Mouse (Mus musculus) stomach, postnatal 0 days (tissue): ENCODE measurements around the gene Cpsf3. TPM values are rescaled to one million over a fixed set of nuclear protein-coding genes. Genes with fewer than 3 reads are reported as not detected.
A peak's percentile ranks its signal among the peaks of the same experiment; 100 is the strongest.

Experiments used
- ATAC-seq: fragments of 200-750 bp; cut with Nextera tagmentation; 2 replicates; pipeline ENCODE4 v1.8.0; 2017; ENCODE audit not compliant: low FRiP score, low TSS enrichment
- DNase-seq: peaks from one replicate; pipeline ENCODE4 v3.0.0-alpha.2; 2016; ENCODE audit warnings: low spot score
- H3K27ac ChIP-seq: fragments of 300-500 bp; sonication (generic); replicated peaks from 2 replicates; pipeline ENCODE4 v1.5.1; 2014; ENCODE audit warnings: mild to moderate bottlenecking, control low read depth
- H3K27me3 ChIP-seq: fragments of 300-500 bp; sonication (generic); 2 replicates; pipeline ENCODE4 v1.6.1; 2014; ENCODE audit warnings: low read length; ENCODE audit not compliant: control insufficient read depth, insufficient read depth
- H3K36me3 ChIP-seq: fragments of 300-500 bp; sonication (generic); 2 replicates; pipeline ENCODE4 v1.6.1; 2014; ENCODE audit warnings: low read length, mixed read lengths; ENCODE audit not compliant: control insufficient read depth, insufficient read depth
- H3K4me1 ChIP-seq: fragments of 300-500 bp; sonication (generic); replicated peaks from 2 replicates; pipeline ENCODE4 v1.6.1; 2014; ENCODE audit warnings: antibody characterized with exemption; ENCODE audit not compliant: control insufficient read depth, insufficient read depth
- H3K4me2 ChIP-seq: fragments of 300-500 bp; sonication (generic); replicated peaks from 2 replicates; pipeline ENCODE4 v1.6.1; 2014; ENCODE audit warnings: low read depth, mild to moderate bottlenecking, control low read depth, moderate library complexity
- H3K4me3 ChIP-seq: fragments of 300-500 bp; sonication (generic); 2 replicates; pipeline ENCODE4 v1.5.1; 2014; ENCODE audit warnings: low read depth, low read length, control low read depth
- H3K9ac ChIP-seq: fragments of 300-500 bp; sonication (generic); 2 replicates; pipeline ENCODE4 v1.6.1; 2014; ENCODE audit warnings: mild to moderate bottlenecking, low read length, control low read depth, mixed read lengths
- H3K9me3 ChIP-seq: fragments of 300-500 bp; sonication (generic); 2 replicates; pipeline ENCODE4 v1.6.1; 2016; ENCODE audit warnings: low read length; ENCODE audit not compliant: control insufficient read depth
- CTCF ChIP-seq: IDR thresholded peaks from 2 replicates; pipeline ENCODE4 v1.5.1; 2016; ENCODE audit warnings: antibody characterized with exemption, low read depth, mild to moderate bottlenecking, moderate library complexity
- EP300 ChIP-seq: optimal IDR thresholded peaks from 2 replicates; pipeline ENCODE3; 2016; ENCODE audit warnings: antibody characterized with exemption
- WGBS: fragments of 180-500 bp; shearing (Covaris S2); extraction: QIAGEN DNeasy Blood & Tissue Kit; methylation state at CpG from one replicate; pipeline ENCODE4 v1.1.7; 2014; 5-methylcytosine and 5-hydroxymethylcytosine counted together
- polyA plus RNA-seq: library from polyadenylated mRNA; unstranded; fragments of >200 nt; fragmentation: Nextera tagmentation; extraction: Ambion mirVana; gene quantifications from 2 replicates; pipeline ENCODE4 v1.2.1, GENCODE M21; 2015

Gene Cpsf3
- polyA plus RNA-seq, 1 experiment from 2014 or later: 45.2 TPM

- no peak overlapping the region for H3K4me2 ChIP-seq
- H3K36me3 ChIP-seq: peaks cover 13% of the 10 kb centered on the region; the same call in 1 of the 2 replicates
- H3K9me3 ChIP-seq: no peaks in the 10 kb centered on the region
- DNase-seq (no peak), ATAC-seq (no peak)
- 86% methylated on average over 5 of the region's 5 CpGs for WGBS
- no peak for TF ChIP-seq CTCF
- TF ChIP-seq EP300: no peak
- H3K9ac ChIP-seq: no peak overlapping the region
- H3K27me3 ChIP-seq: no peaks in the 10 kb centered on the region
- no peak overlapping the region for H3K4me3 ChIP-seq
- no peak overlapping the region for H3K27ac ChIP-seq
- H3K4me1 ChIP-seq: no peaks in the 10 kb centered on the region
Measured at GRCm38 (mm10) chr12:21333766-21334165, 48.6 kb downstream of the Cpsf3 start.

GRCm38 (mm10) chr12:21335869-21336268, 50.7 kb downstream of the Cpsf3 start:
- peaks cover 24% of the 10 kb centered on the region; the same call in 1 of the 2 replicates for H3K36me3 ChIP-seq
- H3K27me3 ChIP-seq: no peaks in the 10 kb centered on the region
- ATAC-seq: 0 out of 2 replicates have a peak, but pooled peaks have one; percentile 38
- no peak for DNase-seq
- H3K4me3 ChIP-seq: no peak overlapping the region
- H3K4me2 ChIP-seq: no peak overlapping the region
- H3K9ac ChIP-seq: no peak overlapping the region
- no peaks in the 10 kb centered on the region for H3K4me1 ChIP-seq
- H3K27ac ChIP-seq: no peak overlapping the region
- H3K9me3 ChIP-seq: no peaks in the 10 kb centered on the region
- TF ChIP-seq CTCF (no peak), EP300 (no peak)
- WGBS: 69% methylated on average over 7 of the region's 7 CpGs

GRCm38 (mm10) chr12:21337171-21337570, 52.0 kb downstream of the Cpsf3 start:
- no peaks in the 10 kb centered on the region for H3K4me1 ChIP-seq
- no peak for ATAC-seq
- H3K4me3 ChIP-seq: no peak overlapping the region
- H3K9me3 ChIP-seq: no peaks in the 10 kb centered on the region
- no peaks in the 10 kb centered on the region for H3K27me3 ChIP-seq
- no peak overlapping the region for H3K4me2 ChIP-seq
- TF ChIP-seq EP300 (no peak), CTCF (no peak)
- H3K27ac ChIP-seq: no peak overlapping the region
- H3K36me3 ChIP-seq: peaks cover 20% of the 10 kb centered on the region; the same call in 1 of the 2 replicates
- H3K9ac ChIP-seq: no peak overlapping the region
- DNase-seq: no peak
- 90% methylated on average over 5 of the region's 5 CpGs for WGBS

- DNase-seq (no peak), ATAC-seq (no peak)
- H3K36me3 ChIP-seq: peaks cover 12% of the 10 kb centered on the region; the same call in 1 of the 2 replicates
- no peak overlapping the region for H3K4me2 ChIP-seq
- no peak overlapping the region for H3K9ac ChIP-seq
- no peaks in the 10 kb centered on the region for H3K9me3 ChIP-seq
- TF ChIP-seq CTCF (no peak), EP300 (no peak)
- WGBS: 90% methylated on average over 5 of the region's 5 CpGs
- H3K4me1 ChIP-seq: no peaks in the 10 kb centered on the region
- H3K4me3 ChIP-seq: no peak overlapping the region
- H3K27me3 ChIP-seq: no peaks in the 10 kb centered on the region
- no peak overlapping the region for H3K27ac ChIP-seq
Measured at GRCm38 (mm10) chr12:21340674-21341073, 55.5 kb downstream of the Cpsf3 start.

- WGBS: 82% methylated on average over 7 of the region's 7 CpGs
- Histone ChIP-seq H3K27me3 (no peaks in the 10 kb centered on the region), H3K9me3 (no peaks in the 10 kb centered on the region), H3K4me1 (no peaks in the 10 kb centered on the region), H3K27ac (no peak overlapping the region), H3K4me2 (no peak overlapping the region), H3K4me3 (no peak overlapping the region), H3K36me3 (peaks cover 8% of the 10 kb centered on the region; the same call in 1 of the 2 replicates), H3K9ac (no peak overlapping the region)
- no peak for ATAC-seq
- DNase-seq: no peak
- TF ChIP-seq CTCF (no peak), EP300 (no peak)
Measured at GRCm38 (mm10) chr12:21346972-21347371, 61.8 kb downstream of the Cpsf3 start.

GRCm38 (mm10) chr12:21350113-21350876, 65.1 kb downstream of the Cpsf3 start:
- no peaks in the 10 kb centered on the region for H3K4me1 ChIP-seq
- H3K9me3 ChIP-seq: no peaks in the 10 kb centered on the region
- TF ChIP-seq EP300 (no peak), CTCF (no peak)
- no peak overlapping the region for H3K27ac ChIP-seq
- no peaks in the 10 kb centered on the region for H3K27me3 ChIP-seq
- H3K36me3 ChIP-seq: peaks cover 13% of the 10 kb centered on the region; the same call in 1 of the 2 replicates
- no peak overlapping the region for H3K9ac ChIP-seq
- 85% methylated on average over 7 of the region's 7 CpGs for WGBS
- no peak overlapping the region for H3K4me2 ChIP-seq
- ATAC-seq (no peak), DNase-seq (no peak)
- H3K4me3 ChIP-seq: no peak overlapping the region
